Mouse (Mus musculus) MEL (cell line): Measurements from ENCODE around the gene Tmem266. TPM values are rescaled to one million over a fixed set of nuclear protein-coding genes. Genes with fewer than 3 reads are reported as not detected.

Experiments
- DNase-seq: peaks from one replicate; pipeline ENCODE4 v3.0.0; 2011; ENCODE audit warnings: low read depth, low spot score
- H3K27ac ChIP-seq: 2 replicates; pipeline ENCODE4 v1.5.1; 2012; ENCODE audit warnings: low read depth, mild to moderate bottlenecking, control low read depth, low read length, moderate library complexity; ENCODE audit not compliant: control insufficient read depth
- H3K27me3 ChIP-seq, 2 experiments: fragments of 150-350 bp in 1 of 2; sonication (generic) in 1 of 2; 2 replicates each; pipeline ENCODE4 v1.6.1; 2012; ENCODE audit warnings: low read length in 2 of 2, mild to moderate bottlenecking in 2 of 2, improper control_type of control experiment in 1 of 2, moderate library complexity in 1 of 2; ENCODE audit not compliant: insufficient read depth in 2 of 2, control insufficient read depth in 1 of 2
- H3K36me3 ChIP-seq, 2 experiments: 2 replicates each; pipeline ENCODE4 v1.6.1; 2012 to 2014; ENCODE audit warnings: low read length in 2 of 2, improper control_type of control experiment in 1 of 2, inconsistent platforms in 1 of 2, mild to moderate bottlenecking in 1 of 2; ENCODE audit not compliant: insufficient read depth in 2 of 2, control insufficient read depth in 1 of 2
- H3K4me1 ChIP-seq, 2 experiments: fragments of 150-350 bp in 1 of 2; sonication (generic) in 1 of 2; 2 replicates each; pipeline ENCODE4 v1.6.1; 2012; ENCODE audit warnings: low read length in 2 of 2, improper control_type of control experiment in 1 of 2, mild to moderate bottlenecking in 1 of 2; ENCODE audit not compliant: insufficient read depth in 2 of 2, control insufficient read depth in 1 of 2
- H3K4me3 ChIP-seq, 2 experiments: fragments of 150-350 bp in 1 of 2; sonication (generic) in 1 of 2; 2 replicates each; pipeline ENCODE4 v1.5.1; 2012; ENCODE audit warnings: low read depth in 2 of 2, low read length in 2 of 2, mild to moderate bottlenecking in 2 of 2, moderate library complexity in 2 of 2, control low read depth in 1 of 2, improper control_type of control experiment in 1 of 2; ENCODE audit not compliant: control insufficient read depth in 1 of 2, insufficient read depth in 1 of 2
- H3K79me2 ChIP-seq: 2 replicates; pipeline ENCODE4 v1.6.1; 2012; ENCODE audit warnings: mild to moderate bottlenecking, low read length, moderate library complexity; ENCODE audit not compliant: control insufficient read depth, poor library complexity, insufficient read depth
- H3K9ac ChIP-seq: 2 replicates; pipeline ENCODE4 v1.6.1; 2012; ENCODE audit warnings: low read depth, mild to moderate bottlenecking, control low read depth, low read length, moderate library complexity; ENCODE audit not compliant: control insufficient read depth, poor library complexity, severe bottlenecking
- H3K9me3 ChIP-seq: fragments of 150-350 bp; sonication (generic); replicated peaks from 2 replicates; pipeline ENCODE4 v1.6.1; 2012; ENCODE audit warnings: mild to moderate bottlenecking, low read length, improper control_type of control experiment, moderate library complexity; ENCODE audit not compliant: insufficient read depth
- CHD1 ChIP-seq: IDR thresholded peaks from 2 replicates; pipeline ENCODE4 v1.6.1; 2012; ENCODE audit warnings: low read depth, mild to moderate bottlenecking, inconsistent platforms, low read length, improper control_type of control experiment
- ELF1 ChIP-seq: IDR thresholded peaks from 2 replicates; pipeline ENCODE4 v1.6.1; 2014; ENCODE audit warnings: low read depth, mild to moderate bottlenecking, inconsistent platforms, low read length, improper control_type of control experiment, moderate library complexity
- EP300 ChIP-seq, 2 experiments: IDR thresholded peaks; 2 replicates each; pipeline ENCODE4 v1.6.1; 2011; ENCODE audit warnings: improper control_type of control experiment in 2 of 2, low read length in 2 of 2, low read depth in 1 of 2, mild to moderate bottlenecking in 1 of 2
- HCFC1 ChIP-seq: IDR thresholded peaks from 2 replicates; pipeline ENCODE4 v1.6.1; 2012; ENCODE audit warnings: low read depth, mild to moderate bottlenecking, inconsistent platforms, low read length, improper control_type of control experiment, moderate library complexity
- JUND ChIP-seq: IDR thresholded peaks from 2 replicates; pipeline ENCODE4 v1.6.1; 2011; ENCODE audit warnings: low read depth, mild to moderate bottlenecking, improper control_type of control experiment, low read length
- KAT2A ChIP-seq: conservative IDR thresholded peaks from 2 replicates; pipeline ENCODE4 v1.6.1; 2012; ENCODE audit warnings: low read depth, low read length, improper control_type of control experiment, inconsistent platforms
- MAFK ChIP-seq: IDR thresholded peaks from 2 replicates; pipeline ENCODE4 v1.6.1; 2011; ENCODE audit warnings: low read depth, mild to moderate bottlenecking, low read length, improper control_type of control experiment, borderline replicate concordance
- MAX ChIP-seq: IDR thresholded peaks from 2 replicates; pipeline ENCODE4 v1.6.1; 2011; ENCODE audit warnings: low read length, improper control_type of control experiment
- MXI1 ChIP-seq: IDR thresholded peaks from 2 replicates; pipeline ENCODE4 v1.6.1; 2011; ENCODE audit warnings: mild to moderate bottlenecking, low read depth, low read length, improper control_type of control experiment
- MYB ChIP-seq: IDR thresholded peaks from 2 replicates; pipeline ENCODE4 v1.6.1; 2011; ENCODE audit warnings: mild to moderate bottlenecking, low read depth, low read length, improper control_type of control experiment
- MYC ChIP-seq: IDR thresholded peaks from 2 replicates; pipeline ENCODE4 v1.6.1; 2011; ENCODE audit warnings: low read depth, mild to moderate bottlenecking, low read length, improper control_type of control experiment, moderate library complexity
- NELFE ChIP-seq: IDR thresholded peaks from 2 replicates; pipeline ENCODE4 v1.6.1; 2011; ENCODE audit warnings: low read depth, low read length, improper control_type of control experiment
- NRF1 ChIP-seq: IDR thresholded peaks from 2 replicates; pipeline ENCODE4 v1.6.1; 2014; ENCODE audit warnings: low read depth, mild to moderate bottlenecking, inconsistent platforms, low read length, improper control_type of control experiment, moderate library complexity; ENCODE audit not compliant: poor library complexity, insufficient read depth, severe bottlenecking
- POLR2A ChIP-seq, 2 experiments: IDR thresholded peaks; 2 replicates each; pipeline ENCODE4 v1.6.1; 2011 to 2012; ENCODE audit warnings: low read length in 2 of 2, mild to moderate bottlenecking in 2 of 2, control low read depth in 1 of 2, improper control_type of control experiment in 1 of 2, low read depth in 1 of 2, moderate library complexity in 1 of 2; ENCODE audit not compliant: control insufficient read depth in 1 of 2, insufficient read depth in 1 of 2, poor library complexity in 1 of 2
- POLR2AphosphoS2 ChIP-seq: IDR thresholded peaks from 2 replicates; pipeline ENCODE4 v1.6.1; 2011; ENCODE audit warnings: low read length, improper control_type of control experiment
- TCF12 ChIP-seq: IDR thresholded peaks from 2 replicates; pipeline ENCODE4 v1.6.1; 2014; ENCODE audit warnings: low read depth, mild to moderate bottlenecking, inconsistent platforms, low read length, improper control_type of control experiment, moderate library complexity
- UBTF ChIP-seq: IDR thresholded peaks from 2 replicates; pipeline ENCODE4 v1.6.1; 2012; ENCODE audit warnings: low read depth, mild to moderate bottlenecking, inconsistent platforms, low read length, improper control_type of control experiment, moderate library complexity, borderline replicate concordance; ENCODE audit not compliant: insufficient read depth
- ZC3H11A ChIP-seq: IDR thresholded peaks from 2 replicates; pipeline ENCODE4 v1.6.1; 2012; ENCODE audit warnings: low read depth, mild to moderate bottlenecking, inconsistent platforms, low read length, improper control_type of control experiment
- ZKSCAN1 ChIP-seq: IDR thresholded peaks from 2 replicates; pipeline ENCODE4 v1.6.1; 2012; ENCODE audit warnings: low read depth, mild to moderate bottlenecking, inconsistent platforms, low read length, improper control_type of control experiment, moderate library complexity
- ZNF384 ChIP-seq: IDR thresholded peaks from 2 replicates; pipeline ENCODE4 v1.6.1; 2012; ENCODE audit warnings: low read depth, mild to moderate bottlenecking, inconsistent platforms, low read length, improper control_type of control experiment
- polyA plus RNA-seq, 2 experiments: library from polyadenylated mRNA; stranded (reverse) in 1 of 2; unstranded in 1 of 2; fragments of >175 nt in 1 of 2; fragments of >200 nt in 1 of 2; gene quantifications; 2 replicates each; pipeline versions ENCODE4 v1.2.1 to v1.2.4; 2012; ENCODE audit warnings: low replicate concordance in 2 of 2, low read depth in 1 of 2; ENCODE audit not compliant: insufficient read length in 2 of 2, insufficient read depth in 1 of 2, missing spikeins in 1 of 2
- total RNA-seq: library from RNA; depleted of rRNA; stranded (reverse); fragments of 300-350 nt; gene quantifications from 2 replicates; pipeline ENCODE4 v1.2.3, GENCODE M21; 2012

The Tmem266 gene
- total and polyA plus RNA-seq, 3 experiments: not detected

- TF ChIP-seq MYB (no peak), MXI1 (no peak), MAFK (no peak), UBTF (no peak), ZKSCAN1 (no peak), ZNF384 (no peak), TCF12 (no peak)
Measured at GRCm38 (mm10) chr9:55344165-55344564, 17.5 kb downstream of the Tmem266 start.

GRCm38 (mm10) chr9:55345332-55345731, 18.6 kb downstream of the Tmem266 start:
- Histone ChIP-seq H3K9me3 (no peaks in the 10 kb centered on the region), H3K36me3 (no peaks in the 10 kb centered on the region), H3K9ac (no peak overlapping the region), H3K27me3 (peaks cover 13 to 21% of the 10 kb centered on the region in 2 experiments), H3K4me1 (no peaks in the 10 kb centered on the region), H3K27ac (no peak overlapping the region), H3K4me3 (no peak overlapping the region), H3K79me2 (no peaks in the 10 kb centered on the region)
- no peak for DNase-seq
- TF ChIP-seq MYC (no peak), JUND (no peak), POLR2AphosphoS2 (no peak), POLR2A (IDR thresholded peaks at IDR 0.05; ENCODE audit: control insufficient read depth in 1 of 2, insufficient read depth in 1 of 2, low read depth in 1 of 2, low read length in 2 of 2, poor library complexity in 1 of 2) (no peak), NRF1 (no peak), CHD1 (no peak), HCFC1 (no peak), EP300 (IDR thresholded peaks at IDR 0.05; ENCODE audit: low read depth in 1 of 2, low read length in 2 of 2) (no peak), ZC3H11A (no peak), MAX (no peak), NELFE (no peak), KAT2A (no peak), UBTF (no peak), ELF1 (no peak), MYB (no peak)

More at GRCm38 (mm10) chr9:55344165-55344564, 17.5 kb downstream of the Tmem266 start:
- Histone ChIP-seq H3K79me2 (no peaks in the 10 kb centered on the region), H3K4me1 (no peaks in the 10 kb centered on the region), H3K27me3 (peaks cover 17 to 18% of the 10 kb centered on the region in 2 experiments), H3K9me3 (no peaks in the 10 kb centered on the region), H3K27ac (no peak overlapping the region), H3K9ac (no peak overlapping the region), H3K4me3 (no peak overlapping the region), H3K36me3 (no peaks in the 10 kb centered on the region)
- DNase-seq: no peak
